Mouse (Mus musculus): ENCODE results near the gene Col4a3.

Col4a3 gene

DNA sequence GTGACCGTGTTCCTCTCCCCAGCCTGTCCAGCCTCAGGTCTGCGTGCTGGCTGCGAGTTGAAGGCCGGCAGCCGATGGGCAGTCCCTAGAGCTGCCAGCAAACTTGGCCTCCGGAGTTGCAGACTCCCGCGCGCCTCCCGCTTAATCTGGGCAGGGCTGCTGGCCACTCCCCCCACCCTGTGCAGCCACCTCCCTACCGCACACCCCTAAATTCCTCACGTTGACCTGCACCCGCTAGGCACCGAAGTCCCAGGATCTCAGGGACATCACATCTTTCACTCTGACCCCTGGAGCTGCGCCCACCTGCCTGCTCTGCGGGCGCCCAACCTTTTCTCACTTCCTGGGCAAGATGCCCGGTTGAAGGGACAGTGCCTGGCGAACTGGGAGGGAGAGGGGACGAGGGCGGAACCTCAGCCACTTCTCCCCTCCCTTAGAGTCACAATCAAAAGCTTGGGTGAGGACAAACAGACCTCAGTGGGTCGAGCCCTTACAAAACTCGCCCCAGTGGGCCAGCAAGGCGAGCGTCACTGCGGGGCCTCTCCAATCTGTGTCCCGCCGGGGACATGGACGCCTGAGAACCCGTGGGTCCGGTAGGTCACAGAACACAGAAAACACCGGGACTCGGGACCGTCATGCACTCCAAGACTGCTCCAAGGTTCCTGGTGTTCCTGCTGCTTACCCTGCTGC lies at the start of gene Col4a3, which contains the start of gene Col4a4:
Gene Col4a3, plus strand, starts transcription at position 209 of the 687 bp plus-strand sequence.
Gene Col4a4, minus strand, starts transcription at position 137 of the 687 bp plus-strand sequence.
- DNase-seq (ENCODE audit: low read depth, low spot score), result no peak

- no peak for DNase-seq (ENCODE audit: low read depth, low spot score)
Measured at GRCm38 (mm10) chr1:82537848-82538247, 48.9 kb upstream of the Col4a3 start.

DNA sequence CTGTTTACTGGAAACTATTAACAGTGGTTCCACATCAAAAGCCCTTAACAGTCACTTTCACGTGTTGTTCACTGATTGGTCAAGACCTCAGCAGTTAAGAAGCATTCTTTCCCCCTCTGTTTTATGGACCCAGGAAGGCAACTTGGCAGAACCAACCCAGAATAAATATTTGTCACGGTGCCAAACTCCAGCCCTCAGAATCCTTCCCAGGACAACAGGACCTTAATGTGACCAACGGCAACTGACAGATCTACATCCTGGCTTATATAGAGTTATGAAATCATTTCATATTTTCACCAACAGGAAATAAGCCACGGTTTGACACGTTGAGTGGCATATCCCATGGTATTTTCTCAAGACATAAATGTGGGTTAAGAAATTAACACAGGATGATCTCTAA lies 46.7 kb upstream of the Col4a3 start:
- DNase-seq (ENCODE audit: low read depth, low spot score), result no peak

- no peak for DNase-seq (ENCODE audit: low read depth, low spot score)
Measured at GRCm38 (mm10) chr1:82543934-82544333, 42.8 kb upstream of the Col4a3 start.

DNA sequence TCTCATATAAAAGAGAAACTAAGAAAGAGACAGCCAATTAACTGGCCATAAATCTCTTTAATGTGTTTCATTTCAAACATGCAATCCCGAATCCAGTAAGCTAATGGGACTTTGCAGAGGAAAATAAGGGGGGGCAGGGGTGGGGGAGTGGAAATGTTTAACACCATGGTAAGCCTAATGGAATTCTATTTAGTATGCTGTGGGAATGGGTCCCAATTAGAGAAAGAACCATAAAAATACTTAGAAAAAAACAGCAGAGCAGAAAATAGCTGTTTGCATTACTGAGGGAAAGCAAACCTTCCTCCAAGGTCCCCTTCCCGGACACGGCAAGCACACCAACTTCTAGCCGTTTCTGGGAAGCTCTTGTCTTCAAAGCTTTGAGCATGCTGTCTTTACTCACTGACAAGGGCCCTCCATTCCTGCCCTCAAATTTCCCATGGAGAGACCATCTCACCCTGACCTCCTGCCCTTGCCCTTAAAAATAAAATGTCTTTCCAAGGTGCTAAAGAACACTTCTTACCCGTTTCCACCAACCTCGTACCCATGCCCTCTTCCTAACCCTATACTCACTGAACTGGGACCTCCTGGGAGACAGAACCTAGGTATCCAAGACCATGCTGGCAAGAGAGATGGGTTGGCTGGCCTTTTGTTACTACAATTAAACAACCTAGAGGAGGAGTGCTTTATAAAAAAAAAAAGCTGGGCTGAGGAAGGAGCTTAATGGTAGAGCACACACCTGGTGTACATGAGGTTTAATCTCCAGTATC lies 42.1 kb upstream of the Col4a3 start:
- no peak for DNase-seq (ENCODE audit: low read depth, low spot score)

DNA sequence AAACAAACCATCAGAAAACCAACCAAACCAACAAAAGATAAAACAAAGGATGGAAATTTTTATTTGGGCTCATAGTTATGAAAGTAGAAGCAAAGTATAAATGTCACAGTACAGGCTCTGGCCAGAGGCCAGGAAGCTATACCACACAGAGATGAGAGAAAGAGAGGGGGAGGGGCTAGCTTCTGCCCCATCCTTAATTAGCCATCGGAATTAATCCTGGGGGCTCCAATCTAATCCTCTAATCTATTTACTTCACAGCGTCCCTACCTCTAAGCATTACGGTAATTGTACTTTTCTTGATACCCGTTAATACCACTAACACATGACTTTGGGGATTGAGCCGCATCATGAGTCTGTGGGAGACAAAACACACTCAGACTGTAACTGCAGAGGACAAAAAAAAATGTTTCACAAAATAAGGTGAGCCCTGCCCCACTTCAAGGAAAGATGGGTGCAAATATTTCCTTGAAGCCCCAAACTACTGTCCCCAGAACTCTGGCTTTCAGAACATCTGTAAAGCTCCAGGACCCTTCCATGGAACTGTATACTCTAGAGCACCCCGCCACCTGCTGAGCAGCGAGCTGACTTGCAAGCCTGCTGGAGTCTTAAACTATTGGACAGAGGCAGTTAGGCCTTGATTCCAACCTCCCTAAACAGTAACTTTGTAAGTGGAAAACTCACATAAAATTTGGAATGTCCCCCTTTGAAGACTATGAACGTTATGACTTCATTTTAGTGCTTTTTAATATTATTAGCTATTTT lies 41.3 kb upstream of the Col4a3 start:
- DNase-seq (ENCODE audit: low read depth, low spot score), result no peak

GRCm38 (mm10) chr1:82554443-82554850 lies 32.3 kb upstream of the Col4a3 start:
- peak; percentile 34 for DNase-seq (ENCODE audit: low read depth, low spot score)

- no peak for DNase-seq (ENCODE audit: low read depth, low spot score)
Measured at GRCm38 (mm10) chr1:82554889-82555288, 31.8 kb upstream of the Col4a3 start.

- no peak for DNase-seq (ENCODE audit: low read depth, low spot score)
Measured at GRCm38 (mm10) chr1:82560223-82560622, 26.5 kb upstream of the Col4a3 start.

DNA sequence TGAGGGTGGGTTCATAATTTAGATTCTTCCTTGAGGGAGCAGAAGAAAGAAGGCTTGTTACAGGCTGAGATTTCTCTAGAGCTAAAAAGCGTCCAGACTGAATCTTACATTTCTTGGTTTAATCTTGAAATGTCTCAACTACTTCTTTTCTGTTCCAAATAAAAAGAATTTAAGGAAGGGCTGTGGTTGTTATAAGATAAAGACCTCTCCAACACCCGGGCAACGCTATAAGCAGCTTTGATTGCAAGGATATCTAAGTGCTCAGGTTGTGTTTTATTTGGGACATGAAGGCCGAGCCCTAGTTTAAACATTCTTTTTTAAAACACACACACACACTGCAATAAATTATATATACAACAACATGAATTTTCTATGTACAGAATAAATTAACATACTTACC lies 17.3 kb upstream of the Col4a3 start:
- DNase-seq (ENCODE audit: low read depth, low spot score), result no peak

- DNase-seq (ENCODE audit: low read depth, low spot score), result no peak
Measured at GRCm38 (mm10) chr1:82571758-82572157, 15.0 kb upstream of the Col4a3 start.

DNA sequence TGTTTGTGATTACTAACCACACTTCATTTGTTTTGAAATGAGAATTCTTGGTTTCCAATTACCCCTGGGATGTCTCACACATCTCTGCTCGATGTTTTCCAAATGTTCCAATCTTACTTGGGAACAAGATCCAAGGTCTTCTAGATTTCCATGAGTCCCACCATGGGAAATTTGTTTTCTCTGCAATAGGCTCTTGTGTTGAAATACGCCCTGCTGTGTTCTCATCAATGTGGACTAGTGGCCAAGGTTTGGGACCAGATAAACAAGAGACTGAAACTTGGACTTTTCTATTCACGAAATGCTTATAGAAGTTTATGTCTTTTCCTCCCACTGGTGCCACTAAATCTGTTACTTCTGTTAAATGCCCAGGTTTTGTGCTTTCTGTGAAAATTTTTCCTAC lies 11.0 kb upstream of the Col4a3 start:
- DNase-seq (ENCODE audit: low read depth, low spot score), result no peak

- DNase-seq (ENCODE audit: low read depth, low spot score), result no peak
Measured at GRCm38 (mm10) chr1:82576182-82576581, 10.5 kb upstream of the Col4a3 start.

GRCm38 (mm10) chr1:82577339-82577738 lies 9.4 kb upstream of the Col4a3 start:
- no peak for DNase-seq (ENCODE audit: low read depth, low spot score)

- no peak for DNase-seq (ENCODE audit: low read depth, low spot score)
Measured at GRCm38 (mm10) chr1:82577915-82578314, 8.8 kb upstream of the Col4a3 start.

DNA sequence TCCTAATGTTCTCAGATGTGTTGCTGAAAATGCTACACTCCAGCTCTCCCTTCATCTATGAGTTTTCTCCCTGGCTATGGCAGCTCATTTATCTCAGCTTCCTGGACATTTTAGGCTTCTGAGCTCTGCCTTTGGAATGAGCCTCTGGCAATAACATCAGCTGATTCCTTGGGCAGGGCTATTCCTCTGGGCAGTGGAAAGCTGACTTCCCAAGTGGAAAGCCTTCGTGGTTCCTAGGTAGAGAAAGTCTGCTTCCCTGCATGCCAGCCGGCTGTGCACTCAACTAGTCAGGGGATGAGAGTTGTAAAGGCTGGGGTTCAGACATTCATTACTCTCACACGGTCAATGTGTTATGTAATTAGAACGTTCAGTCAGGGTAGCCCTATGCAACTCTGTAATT lies 8.4 kb upstream of the Col4a3 start:
- DNase-seq (ENCODE audit: low read depth, low spot score), result no peak

GRCm38 (mm10) chr1:82585981-82586380 lies 740 bp upstream of the Col4a3 start:
- DNase-seq (ENCODE audit: low read depth, low spot score), result no peak

GRCm38 (mm10) chr1:82590266-82590665 lies 3.5 kb downstream of the Col4a3 start:
- no peak for DNase-seq (ENCODE audit: low read depth, low spot score)

- DNase-seq (ENCODE audit: low read depth, low spot score), result peak; percentile 35
Measured at GRCm38 (mm10) chr1:82596864-82597596, 10.3 kb downstream of the Col4a3 start.

DNA sequence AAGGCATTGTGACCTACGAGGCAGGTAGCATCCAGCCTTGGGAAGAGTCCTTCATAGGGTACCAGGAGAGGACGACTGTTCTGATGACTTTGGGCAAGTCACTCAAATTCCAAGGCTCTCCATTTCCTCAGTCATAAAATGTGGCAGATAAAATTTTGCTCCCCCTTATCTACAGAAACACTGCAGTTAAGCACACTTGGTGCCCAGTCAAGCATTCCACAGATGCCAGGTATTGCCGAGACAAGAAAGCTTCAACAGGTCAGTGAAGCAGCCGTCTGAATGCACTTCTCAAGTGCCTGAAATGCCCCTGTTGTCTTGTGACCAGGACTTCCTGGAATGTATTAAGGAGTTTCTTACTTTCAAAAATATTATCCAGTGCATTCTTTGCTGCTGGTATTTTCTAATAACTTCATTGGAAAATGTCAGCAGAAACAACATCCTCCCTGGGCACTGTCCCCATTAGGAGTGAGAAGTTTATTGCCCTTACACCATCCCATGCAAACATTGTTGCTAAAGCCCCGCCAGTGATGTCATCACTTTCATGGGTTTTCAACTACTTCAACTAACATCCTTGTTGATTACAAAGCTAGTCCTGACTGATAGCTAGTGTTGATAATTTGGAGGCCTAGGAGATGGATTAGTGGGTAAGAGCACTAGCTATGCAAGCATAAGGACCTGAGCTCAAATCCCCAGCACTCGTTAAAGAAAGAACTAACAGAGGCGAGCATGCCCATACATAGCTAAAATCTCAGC lies 16.7 kb downstream of the Col4a3 start:
- no peak for DNase-seq (ENCODE audit: low read depth, low spot score)

- DNase-seq (ENCODE audit: low read depth, low spot score), result no peak
Measured at GRCm38 (mm10) chr1:82605347-82605746, 18.6 kb downstream of the Col4a3 start.

Measured in embryo, embryonic 11.5 days (tissue).